Mouse (Mus musculus) fibroblast of lung, adult 2 months (primary cell): ENCODE measurements at regions not wholly inside any gene's neighbourhood (a gene's known extent, or its start where the extent isn't known, plus 50 kb on each side); places are given as distances from the start of the nearest gene placed in this dataset.
A peak's percentile ranks its signal among the peaks of the same experiment; 100 is the strongest.

Experiments used
- DNase-seq: peaks from one replicate; pipeline ENCODE4 v3.0.0-alpha.2; 2011; ENCODE audit warnings: low read depth

DNA sequence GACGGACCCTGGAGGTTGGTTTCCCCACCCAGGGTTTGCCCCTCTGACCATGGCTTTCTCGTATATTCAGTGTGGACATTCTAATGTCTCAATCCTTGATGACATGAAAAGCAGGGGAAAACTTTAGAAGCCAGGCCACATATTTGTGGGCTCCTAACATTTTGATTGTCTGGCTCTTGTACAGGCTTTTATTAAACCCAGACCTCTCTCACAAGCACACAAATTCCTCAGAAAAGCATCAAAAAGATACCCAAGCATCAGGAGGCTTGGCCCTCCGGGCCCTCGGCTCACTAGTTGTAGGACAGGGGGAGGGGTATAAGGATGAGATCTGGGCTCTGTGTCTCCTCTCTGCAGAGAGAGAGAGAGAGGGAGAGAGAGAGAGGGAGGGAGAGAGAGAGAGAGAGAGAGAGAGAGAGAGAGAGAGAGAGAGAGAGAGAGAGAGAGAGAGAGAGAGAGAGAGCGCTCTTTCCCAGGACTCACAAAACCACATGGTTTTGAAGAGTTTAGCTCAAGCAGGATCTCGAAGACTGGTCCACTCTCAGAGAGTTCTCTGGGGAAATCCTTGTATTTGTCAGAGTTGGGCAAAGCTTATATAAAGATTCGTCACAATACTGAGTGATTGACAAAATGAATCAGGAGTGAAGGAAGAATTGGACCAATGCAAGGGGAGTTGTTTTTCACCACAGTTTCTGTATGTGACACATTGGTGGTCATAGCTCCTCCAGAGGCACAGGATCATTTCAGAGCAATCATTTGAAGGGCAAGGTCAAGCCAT is 167.2 kb upstream of the Cxcl12 start:
- DNase-seq, result peak; percentile 35

DNA sequence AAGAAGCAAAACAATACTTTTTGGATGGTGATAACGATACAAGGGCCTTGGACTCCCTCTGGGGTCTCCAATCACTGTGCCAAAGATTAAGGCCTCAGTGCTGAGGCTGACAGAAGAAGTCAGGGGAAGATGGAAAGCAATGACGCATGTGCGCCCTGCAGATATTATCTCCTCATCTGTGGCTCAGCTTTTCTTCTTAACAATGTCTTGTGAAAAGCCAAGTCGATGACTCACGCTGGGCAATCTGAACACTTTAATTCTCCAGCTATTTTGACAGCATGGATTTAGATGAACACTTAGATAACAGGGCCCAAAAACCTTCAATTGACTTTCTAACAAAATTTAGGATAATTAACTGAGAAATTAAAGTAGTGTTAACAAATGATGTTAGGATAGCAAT is 155.7 kb upstream of the Cxcl12 start:
- no peak for DNase-seq

DNA sequence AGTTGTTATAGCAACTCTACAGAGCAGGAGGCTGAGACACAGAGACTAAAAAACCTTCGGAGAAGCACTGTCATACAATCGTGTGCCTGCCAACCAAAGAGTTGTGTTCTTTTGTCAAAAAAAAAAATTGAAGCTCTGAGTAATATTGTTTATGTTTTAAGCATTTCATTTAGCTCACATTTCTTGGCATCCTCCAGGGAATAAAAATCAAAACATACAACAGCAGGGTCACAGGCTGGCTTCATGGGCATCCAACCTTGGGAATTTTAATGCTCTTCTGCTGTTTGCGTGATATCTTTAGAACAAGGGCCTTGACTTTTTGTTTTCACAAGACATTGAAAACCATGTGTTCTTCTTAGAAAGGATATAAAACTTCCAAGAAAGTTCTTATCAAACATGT is 152.9 kb upstream of the Cxcl12 start:
- no peak for DNase-seq

DNA sequence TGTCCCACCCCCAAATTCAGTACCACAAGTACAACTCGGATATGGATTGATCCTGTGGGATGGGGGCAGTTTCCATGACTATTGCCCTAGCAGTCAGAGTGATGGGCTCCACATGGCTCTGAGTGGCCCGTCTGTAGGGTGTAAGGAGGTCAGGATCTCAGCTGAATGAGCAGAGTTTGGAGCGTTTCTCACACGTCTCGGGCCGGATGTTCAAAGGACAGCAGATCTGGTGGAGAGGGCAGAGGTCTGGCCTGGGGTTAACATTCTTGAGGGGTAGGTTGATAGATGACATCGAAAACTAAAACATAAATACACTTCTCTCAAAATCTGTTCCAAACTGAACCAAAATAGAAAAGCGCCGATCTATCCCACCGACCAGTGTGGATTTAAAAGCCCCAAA is 146.5 kb upstream of the Cxcl12 start:
- no peak for DNase-seq

DNA sequence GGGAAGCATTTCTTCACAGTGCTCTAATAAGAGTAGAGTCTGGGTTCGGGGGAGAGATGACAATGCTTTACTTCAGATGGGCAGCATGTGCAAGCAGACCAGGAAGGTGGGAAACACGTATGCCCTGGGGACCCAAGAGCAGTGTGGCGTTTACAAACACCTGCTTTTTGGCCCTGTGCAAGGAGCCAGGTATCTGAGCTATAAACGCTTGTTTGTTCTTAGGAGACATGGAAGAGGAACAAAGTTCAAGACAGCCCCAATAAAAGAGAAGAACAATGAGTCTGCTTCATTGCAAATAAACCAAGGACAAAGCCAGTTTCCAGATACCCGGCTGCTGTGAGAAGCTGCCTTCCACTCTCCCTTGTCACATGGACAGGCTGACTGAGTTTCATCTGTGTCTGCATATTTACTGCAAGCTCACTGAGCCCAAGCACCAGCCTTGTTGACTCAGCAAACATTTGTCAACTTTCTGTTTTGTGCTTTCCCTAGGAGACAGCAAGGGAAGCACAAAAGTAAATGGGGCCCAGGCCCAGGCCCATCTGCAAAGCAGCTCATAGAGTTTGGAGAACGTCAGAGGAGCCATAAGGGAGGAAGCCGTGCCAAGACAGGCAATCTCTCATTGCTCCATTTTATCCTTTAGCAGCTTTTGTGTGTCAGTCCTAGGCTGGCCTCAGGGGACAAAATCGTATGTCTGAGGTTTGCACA is 136.1 kb upstream of the Cxcl12 start:
- no peak for DNase-seq

DNA sequence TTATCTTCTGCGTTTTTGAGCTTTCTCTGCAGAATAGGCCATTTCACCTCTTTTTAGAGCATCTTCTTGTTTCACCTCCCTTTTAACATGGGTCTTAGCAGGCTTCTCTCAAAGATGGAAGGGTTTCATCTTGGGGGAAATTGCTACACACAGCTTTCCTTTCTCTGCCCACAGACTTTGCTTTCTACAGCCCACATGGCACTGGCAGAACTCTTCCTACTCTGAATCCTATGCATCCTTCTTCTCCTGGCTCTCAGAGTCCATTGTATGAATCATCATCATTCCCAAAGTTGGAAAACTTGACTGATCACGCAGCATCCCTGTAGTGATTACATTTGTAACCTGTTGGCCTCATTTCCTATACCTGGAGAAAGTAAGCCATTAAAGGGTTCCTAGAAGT is 124.6 kb upstream of the Cxcl12 start:
- no peak for DNase-seq

DNA sequence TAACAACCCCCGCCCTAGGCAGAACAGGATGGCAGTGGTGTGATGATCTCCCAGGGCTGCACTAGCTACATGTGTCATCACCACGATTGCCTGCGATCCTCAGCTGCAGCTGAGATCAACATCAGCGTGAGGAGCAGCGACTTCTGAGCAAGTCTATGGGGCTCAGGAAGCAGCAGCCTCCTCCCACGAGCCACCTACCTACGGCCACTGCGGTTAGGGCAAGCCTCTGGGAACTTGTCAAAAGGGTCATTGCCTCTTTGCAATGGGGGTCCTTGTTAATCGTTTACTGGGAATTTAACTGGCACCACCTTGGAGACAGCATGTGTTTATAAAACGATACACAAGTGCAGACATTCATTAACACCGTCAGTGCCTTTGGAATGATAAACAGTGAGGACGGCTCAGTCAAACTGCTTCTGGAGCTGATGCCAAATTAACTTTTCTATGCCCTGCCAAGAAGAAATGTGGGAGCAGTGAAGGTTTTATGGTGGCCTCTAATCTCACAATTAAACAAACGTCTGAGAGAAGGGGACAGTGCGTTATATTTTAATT is 118.8 kb upstream of the Cxcl12 start:
- DNase-seq, result no peak

DNA sequence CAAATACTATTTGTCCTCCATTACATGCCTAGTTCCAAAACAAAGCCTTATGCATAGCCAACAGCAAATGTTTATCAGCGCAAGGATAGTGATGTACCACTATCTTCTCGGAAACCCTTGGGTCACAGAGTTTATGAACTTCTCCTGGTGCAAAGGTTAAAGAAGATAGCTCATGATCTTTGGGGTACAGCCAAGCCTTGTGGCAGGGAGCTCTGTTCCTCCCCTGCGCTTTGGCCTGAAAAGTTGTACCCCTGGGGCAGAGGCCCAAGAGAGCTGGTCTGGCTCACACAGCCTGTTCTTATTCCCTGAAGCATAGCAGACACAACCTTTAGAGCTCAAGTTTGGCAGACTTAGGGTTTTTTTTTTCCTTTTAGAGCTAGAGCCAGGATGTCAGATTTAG is 107.6 kb upstream of the Cxcl12 start:
- peak; percentile 11 for DNase-seq

DNA sequence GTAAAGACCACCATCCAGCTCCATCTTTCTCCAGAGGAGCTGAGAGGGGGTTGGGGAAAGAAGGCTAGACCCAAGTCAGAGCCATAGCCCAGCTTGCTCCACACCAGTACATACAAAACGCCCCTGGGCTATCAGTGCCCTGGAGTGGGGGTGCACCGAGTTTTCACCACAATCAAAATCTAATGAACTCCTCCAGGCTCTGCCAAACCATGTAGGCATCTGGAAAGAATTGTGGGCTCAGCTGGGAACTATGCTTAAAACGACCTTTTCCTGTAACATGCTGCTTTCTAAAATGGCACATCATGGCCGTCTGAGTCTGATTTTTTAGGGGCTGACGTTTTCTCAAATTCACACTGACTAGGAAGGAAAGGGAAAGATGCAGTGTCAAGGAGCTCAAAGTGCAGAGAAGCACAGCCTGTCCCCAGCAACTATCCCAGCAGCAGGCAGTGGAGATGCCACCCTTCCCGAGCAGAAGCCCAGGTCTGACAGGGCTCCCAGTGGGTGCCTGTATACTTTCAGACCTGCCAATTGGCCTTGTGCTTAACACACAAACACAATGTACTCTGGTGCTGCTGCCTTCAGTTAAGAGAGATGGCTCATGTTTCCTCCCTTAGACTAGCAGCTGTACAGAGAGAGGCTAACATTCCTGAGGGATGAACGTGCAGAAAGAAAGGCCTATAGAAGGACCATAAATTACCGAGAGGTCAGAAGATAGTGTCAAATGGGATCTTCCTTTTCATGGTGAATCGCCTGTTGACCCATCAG is 100.6 kb upstream of the Cxcl12 start:
- DNase-seq, result peak; percentile 39

DNA sequence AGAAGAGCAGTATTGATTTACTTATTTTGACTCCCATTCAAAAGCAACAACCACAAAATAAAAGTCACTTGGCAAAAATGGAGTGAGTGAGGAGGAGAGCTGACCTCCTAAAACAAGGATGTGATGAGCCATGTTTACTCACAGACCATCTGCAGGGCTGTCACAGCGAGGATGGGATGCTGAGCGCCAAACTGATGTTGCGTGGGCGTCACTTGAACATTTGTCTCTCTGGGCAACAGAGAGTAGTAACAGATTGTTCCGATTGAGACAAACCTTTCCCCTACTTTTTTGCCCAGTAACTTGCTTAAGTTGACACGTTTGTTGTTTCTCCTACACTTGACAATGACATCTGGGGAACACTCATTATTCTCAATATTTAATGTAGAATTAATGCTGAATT is 97.0 kb upstream of the Cxcl12 start:
- peak; percentile 21 for DNase-seq

DNA sequence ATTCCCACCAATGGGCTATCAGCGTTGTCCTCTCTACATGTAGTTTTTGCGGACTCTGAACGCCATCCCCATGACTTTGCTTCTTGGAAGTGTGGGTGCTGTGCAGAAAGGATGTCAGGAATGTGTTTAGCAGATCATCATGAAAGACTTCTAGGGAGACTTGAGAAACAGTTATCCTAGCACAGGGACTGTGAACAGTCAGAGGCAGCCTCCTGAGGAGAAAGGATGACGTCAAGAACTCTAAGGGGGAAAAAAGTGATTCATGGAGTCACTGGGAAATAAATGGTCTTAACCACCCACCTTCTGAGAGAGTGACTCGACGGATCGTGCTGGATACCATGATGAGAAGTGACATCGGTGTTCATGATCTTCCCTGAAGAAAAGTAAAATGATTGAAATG is 96.5 kb upstream of the Cxcl12 start:
- peak; percentile 24 for DNase-seq

DNA sequence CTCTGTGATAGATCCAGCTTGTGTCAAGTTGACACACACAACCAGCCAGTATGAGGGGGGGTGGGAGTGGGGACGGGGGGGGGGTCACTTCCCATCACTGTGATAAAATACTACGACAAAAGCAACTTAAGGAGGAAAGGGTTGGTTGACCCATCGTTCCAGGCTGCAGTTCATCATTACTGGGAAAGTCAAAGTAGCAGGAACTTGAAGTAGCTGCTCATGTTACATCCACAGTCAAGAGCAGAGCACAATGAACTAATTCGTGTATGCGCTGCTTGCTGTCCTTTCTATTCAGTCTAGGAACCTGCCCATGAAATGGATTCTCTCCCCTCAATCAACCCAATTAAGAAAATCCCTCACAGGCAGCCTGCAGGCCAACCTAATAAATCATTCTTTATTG is 88.8 kb upstream of the Cxcl12 start:
- no peak for DNase-seq

DNA sequence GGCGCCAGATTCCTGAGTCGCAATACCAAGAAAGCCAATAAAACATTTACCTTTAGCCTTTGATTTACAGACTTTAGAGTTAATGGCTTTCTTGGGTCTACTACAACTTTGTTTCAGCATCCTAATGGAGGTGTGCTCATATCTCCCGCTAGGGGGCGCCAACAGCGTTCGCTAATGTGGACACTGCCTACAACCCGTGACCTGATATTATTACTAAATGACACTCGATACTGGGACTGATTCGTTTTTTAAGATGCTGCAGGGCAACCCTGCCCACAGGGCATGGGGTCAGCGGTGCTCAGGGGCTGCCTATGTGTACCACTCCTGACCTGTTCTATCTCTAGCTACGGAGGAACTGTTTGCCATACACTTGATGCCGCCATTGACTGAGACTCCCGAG is 87.4 kb upstream of the Cxcl12 start:
- DNase-seq, result no peak

DNA sequence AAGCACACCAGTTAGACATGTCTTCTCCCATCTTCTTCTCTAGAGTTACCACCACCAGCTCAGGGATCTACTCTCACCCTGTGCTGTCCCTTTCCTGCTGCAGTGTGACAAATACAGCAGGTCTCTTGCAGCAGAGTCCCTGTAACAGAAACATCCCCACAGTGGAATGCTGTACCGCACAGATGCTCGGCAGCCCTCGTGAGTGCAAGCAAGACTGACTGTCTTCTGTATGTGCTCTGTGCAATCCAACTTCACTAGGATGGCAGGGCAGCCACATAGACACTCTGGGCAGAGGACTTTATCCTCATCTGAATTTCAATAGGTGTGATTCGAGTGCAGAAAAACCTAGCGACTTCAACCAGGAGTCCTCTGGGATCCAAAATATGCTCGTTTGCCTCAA is 84.1 kb upstream of the Cxcl12 start:
- no peak for DNase-seq

DNA sequence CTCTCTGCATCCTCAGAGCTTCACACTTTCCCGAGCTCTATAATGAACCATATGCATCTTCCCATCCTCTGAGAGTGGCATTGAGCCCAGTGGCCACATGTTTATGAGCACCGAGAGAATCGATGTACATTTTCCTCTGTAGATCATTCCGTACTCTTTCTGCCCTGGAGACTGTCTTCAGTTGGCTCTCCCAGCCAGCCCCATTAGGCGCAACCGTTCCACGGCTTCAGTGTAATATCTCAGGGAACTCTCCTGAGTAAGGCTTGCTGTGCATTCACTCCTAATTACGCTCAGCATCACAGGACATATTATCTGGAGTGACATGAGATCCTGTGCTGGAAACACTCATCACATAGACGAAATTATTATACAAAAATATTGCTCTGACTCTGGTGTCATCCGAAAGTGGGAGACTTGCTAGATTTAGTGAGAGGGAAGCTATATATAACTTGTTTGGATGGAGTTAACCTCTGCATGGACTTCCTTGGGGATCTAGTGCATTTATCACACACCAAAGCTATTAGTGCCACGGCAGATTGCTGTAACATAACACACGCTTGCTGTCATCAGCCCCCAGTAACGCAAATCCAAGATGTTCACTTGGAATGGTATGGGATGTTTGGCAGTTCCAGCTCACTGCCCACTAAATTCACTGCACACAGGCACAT is 83.4 kb upstream of the Cxcl12 start:
- no peak for DNase-seq

DNA sequence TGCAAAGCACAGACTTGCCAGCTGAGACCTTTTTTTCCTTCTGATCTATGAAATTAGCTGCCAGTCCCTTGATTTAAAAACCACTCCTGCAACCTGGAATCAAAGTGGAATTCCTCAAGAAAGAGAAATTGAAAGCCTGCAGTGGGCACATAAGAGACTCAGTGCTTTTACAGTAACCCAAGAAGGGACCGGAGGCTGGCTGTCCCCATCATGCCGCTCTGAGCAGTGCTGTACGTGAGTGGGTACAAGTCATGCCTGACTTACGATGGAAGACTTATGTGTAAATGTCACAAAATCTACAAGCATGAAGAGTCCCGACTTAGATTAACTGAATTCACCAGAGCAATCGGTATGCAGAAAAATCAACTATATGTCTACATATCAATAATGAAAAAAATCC is 73.6 kb upstream of the Cxcl12 start:
- no peak for DNase-seq

DNA sequence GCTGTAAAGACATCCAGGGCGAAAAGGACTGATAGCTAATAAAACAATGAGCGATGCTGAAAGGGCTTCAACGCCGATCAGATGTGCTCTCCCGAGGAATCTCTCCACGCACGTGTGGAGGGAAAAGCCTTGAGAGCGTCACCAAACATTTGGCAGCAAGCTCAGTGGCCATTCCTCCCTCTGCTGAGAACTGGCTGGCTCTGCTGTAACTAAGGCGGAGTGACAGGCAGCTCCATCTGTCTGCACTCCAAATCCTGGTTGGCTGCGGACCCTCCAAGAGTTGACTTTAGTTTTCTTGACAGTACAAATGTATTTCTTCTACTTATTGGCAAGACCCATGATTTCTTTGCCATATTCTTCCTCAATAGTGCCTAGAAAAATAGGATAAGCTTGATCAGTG is 68.5 kb upstream of the Cxcl12 start:
- DNase-seq, result no peak

DNA sequence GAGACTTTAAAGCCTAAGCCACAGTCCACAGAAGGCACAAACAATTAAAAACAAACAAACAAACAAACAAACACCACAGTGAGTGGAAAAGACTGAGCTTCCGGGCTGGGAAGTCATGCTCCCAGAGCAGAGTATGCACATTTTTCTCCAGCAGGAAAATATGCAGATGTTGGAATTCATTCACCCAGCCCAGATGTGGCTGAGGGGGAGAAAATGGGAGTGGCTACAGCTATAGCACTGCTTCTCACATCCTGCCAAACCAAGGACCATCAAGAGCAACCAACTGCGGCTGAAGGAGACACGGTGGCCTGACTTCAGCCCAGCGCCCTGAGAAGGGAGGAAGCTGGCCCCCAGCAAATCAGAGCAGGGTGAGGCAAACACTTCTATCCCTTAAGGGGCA is 65.6 kb upstream of the Cxcl12 start:
- no peak for DNase-seq

DNA sequence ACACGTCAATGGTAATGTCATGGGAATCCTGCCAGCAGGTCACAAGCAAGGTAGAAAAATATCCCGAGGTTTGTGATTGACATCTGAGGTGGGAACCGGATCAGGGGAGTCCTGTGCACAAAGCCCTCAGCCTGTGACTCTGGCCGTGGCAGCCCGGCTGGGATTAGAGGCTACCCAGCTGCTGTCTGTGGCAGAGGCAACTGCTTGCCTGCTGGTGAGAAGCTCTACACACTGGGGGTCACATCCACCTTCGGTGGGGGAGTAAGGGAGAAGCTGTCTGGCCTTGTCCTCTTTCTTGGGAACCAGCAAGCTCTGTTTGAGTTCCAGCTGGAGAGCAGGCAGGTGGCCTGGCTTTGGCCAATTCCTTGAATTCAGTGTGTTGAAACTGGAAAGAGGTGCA is 64.3 kb upstream of the Cxcl12 start:
- DNase-seq, result no peak

DNA sequence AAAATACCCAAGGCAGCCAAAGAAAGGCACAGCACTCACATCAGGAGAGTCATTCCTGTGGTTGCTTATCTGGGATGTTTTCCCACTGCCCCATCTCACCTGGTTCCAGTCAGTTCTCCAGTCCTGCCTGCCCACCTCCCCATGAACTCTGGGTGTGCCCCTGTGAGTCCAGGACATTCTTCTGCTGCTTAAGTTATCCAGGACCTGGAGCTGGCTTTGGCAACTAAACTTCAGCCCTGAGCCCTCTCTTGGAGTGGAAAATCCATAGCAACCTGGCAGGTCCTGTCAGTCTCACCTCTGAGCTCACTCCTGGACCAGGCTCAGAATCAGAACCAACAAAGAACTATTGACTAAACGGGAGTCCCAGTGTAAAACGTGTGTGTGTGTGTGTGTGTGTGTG is 63.9 kb upstream of the Cxcl12 start:
- peak; percentile 64 for DNase-seq

DNA sequence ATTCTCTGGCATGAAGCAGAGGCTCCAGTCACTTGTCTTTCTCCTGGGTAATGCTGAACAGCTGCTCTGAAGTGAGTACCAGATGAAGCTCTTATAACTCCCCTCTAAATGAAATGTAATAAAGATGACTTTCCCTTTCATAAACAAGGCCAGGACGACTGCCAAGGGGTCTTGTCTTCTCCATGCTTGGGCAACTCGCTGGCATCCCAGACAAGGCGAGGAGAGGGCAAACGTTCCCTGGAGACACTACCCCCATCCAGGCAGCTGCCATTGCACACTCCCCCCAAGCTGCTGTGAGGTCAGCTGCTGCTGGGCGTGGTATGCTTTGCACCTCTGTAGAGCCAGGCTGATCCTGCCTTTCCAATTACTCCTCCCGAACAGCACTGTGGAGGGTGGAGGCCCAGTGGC is 63.1 kb upstream of the Cxcl12 start:
- no peak for DNase-seq

DNA sequence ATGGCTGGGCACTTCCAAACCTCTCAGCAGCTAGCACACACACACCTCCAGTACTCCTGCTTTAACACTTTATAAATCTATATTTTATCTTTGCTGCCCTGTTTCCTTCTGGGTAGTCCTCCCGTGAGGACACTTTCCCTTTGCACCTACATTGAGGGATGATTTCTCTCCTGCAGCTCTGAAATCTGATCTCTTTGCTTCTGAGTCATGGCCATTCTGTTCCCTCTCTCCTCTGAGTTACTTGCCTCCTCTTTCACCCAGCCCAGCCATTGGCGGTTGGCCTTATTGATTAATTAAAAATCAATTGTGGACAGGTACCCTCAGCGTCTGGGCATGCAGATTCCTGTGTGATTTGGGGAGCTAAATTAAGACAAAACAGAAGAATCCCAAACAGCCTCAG is 58.0 kb upstream of the Cxcl12 start:
- DNase-seq, result no peak
